Mouse (Mus musculus) left cerebral cortex, postnatal 36 days (tissue): Measurements from ENCODE around the gene Fbxo22. TPM values are rescaled to one million over a fixed set of nuclear protein-coding genes. Genes with fewer than 3 reads are reported as not detected.

ENCODE experiments used
- DNase-seq, 2 experiments: peaks; one replicate each; pipeline ENCODE4 v3.0.0; 2021 to 2022; ENCODE audit warnings: low spot score in 2 of 2, mixed read lengths in 1 of 2
- intact Hi-C: fragments of 180-260 bp; cut with DNase I; formaldehyde crosslinking; loops from one replicate; pipeline ENCODE4 v1.15.1; 2025
- total RNA-seq, 2 experiments: library from RNA; stranded (reverse); gene quantifications; 2 replicates each; pipeline ENCODE4 v1.2.3; 2021

The Fbxo22 gene
- total RNA-seq, 2 experiments from 2014 or later, result 40.5 to 41.7 TPM

DNA sequence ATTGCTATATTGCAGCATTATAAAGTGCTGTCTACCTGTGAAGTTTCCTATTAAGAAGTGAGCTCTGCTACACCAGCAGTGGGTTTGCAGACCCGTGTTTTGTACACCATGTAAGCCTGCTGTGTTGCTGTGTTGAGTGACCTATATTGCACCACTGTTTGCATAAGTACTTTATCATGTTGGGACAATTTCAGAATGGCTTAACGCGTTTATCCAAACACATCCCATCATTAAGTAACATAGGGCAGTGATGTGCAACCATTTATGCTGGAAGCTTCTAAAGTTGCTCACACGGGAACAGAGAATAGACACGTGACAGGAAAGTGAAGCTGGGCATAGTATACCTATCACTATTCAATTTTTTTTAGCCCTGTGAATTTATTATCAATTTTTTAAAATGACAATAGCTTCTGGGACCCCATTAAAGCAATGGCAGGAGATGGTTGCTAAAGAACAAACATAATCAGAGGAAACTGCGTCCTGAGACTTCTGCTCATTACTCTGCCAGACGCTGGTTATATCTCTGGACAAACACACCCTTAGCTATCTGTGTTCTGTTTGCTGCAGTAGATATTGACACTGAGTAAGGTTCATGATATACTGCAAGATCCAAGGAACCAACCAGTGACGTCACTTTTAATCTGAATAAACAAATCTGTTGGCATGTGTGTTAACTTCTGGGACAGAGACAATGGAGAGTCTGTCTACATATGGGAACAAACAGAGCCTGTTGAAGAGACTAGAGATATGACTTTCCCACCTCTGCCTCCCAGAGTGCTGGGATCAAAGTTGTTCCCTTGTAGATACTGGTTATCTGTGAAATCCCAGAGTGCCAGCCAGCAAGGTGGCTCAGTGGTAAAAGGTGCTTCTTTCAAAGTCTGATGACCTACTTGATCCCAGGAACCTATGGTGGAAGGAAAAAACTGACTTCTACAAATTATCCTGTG lies 55.9 kb downstream of the Fbxo22 start:
- intact Hi-C loops, result no loop called here
- DNase-seq, result no peak

DNA sequence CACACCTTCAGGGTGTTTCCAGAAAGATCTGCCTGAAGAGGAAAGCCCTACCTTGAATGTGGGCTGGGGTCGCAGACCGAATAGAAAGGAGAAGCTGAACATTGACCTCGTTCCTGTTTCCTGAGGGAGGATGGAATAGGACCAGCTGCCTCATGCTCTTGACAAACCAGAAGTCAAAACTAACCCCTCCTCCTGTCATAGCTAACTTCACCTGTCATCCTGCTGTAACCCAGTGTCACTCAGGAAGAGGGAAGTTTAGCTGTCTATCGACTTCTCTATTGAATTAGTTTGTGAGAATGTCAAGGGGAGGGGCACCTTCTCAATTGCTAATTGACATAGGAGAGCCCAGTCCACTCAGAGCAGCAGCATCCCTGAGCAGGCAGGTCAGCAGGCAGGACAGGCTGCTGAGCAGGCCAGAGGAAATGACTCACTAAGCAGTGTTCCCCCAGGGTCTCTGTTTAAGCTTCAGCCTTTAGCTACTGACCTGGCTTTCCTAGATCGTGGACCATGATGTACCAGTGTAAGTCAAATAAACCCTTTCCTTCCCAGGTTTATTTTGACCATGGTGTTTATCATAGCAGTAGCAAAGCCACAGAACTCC lies 63.3 kb downstream of the Fbxo22 start:
- DNase-seq, result no peak
- intact Hi-C loops, result no loop called here

DNA sequence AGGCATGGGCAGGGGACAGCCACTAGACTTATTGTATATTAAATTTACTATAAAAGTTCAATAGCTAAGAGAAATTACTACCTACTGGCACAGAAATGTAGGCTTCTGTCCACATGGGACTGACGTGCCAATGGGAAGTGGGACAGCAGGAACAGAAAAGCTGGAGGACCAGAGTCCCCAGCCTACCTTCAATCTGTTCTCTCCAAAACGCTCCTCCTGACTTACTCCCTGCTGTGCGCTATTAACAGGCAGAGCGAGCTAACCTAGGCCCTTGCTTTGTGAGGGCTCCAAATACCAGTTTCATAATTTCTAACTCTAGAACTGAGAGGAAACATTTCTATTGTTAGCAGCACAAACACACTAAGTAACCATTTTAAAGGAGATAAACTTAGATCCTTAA lies 65.2 kb downstream of the Fbxo22 start:
- intact Hi-C loops, result no loop called here
- DNase-seq, result peak; percentile 8 to 10

Other genes with a start within 250 kb of the Fbxo22 start
- 1 to 10 TPM; 4.8 to 5.1 TPM for gene Chrna5, start 228.0 kb upstream of the Fbxo22 start, total RNA-seq
- gene Chrna3, start 182.4 kb upstream of the Fbxo22 start, total RNA-seq, result under 1 TPM; 0.77 to 0.91 TPM
- gene Chrnb4, start 160.1 kb upstream of the Fbxo22 start, total RNA-seq, result under 1 TPM; 0.11 to 0.20 TPM
- gene Ube2q2, start 60.1 kb upstream of the Fbxo22 start, total RNA-seq, result 10 to 100 TPM; 65.6 to 66.4 TPM
- 1 to 10 TPM in 1 of 2 experiments, under 1 TPM in 1; 0.96 to 1.0 TPM for gene Nrg4, start 117.9 kb downstream of the Fbxo22 start, total RNA-seq
- gene Tmem266, start 118.0 kb downstream of the Fbxo22 start, total RNA-seq, result 1 to 10 TPM; 8.5 to 10.0 TPM